ENCODE assay signal across 15 mouse cellular contexts in the genomic region with DNA sequence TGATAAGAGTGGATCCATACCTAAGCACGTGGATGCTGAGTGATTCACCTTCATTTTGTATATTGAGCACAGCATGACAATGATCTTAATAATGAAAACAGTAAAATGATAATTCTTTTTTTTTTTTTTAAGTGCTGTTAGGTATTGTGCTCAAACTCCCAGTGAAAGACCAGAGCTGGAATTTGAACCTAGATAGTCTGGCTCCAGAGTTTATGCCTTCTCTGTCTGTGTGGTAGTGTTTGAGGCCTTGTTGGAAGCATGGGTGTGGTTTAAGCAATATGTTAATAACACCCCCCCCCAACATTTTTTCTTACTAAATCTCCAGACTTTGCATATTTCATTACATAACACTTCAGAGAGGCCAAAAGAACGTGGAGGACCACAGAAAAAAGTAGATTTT.
"Had no signal": no experiment of that assay in that cellular context is flagged by ENCODE, and none has a peak within 500 bp of the region (broad histone marks: within the 10 kb centered on the region; RNA-seq: fewer than 3 reads in every experiment).

No protein-coding gene starts in this region.

- H3K4me2 ChIP-seq: neural tube, embryonic 13.5 days; neural tube, embryonic 15.5 days; stomach, embryonic 15.5 days had no signal

- H3K27me3 ChIP-seq: neural tube, embryonic 13.5 days; neural tube, embryonic 15.5 days; stomach, embryonic 15.5 days had no signal

- DNase-seq: retina, postnatal 1 day; right cerebral cortex, adult 18-20 months; right cerebral cortex, postnatal 25 days; right cerebral cortex, postnatal 4 days; spleen, adult 18-20 months; thymus, adult 18-20 months; thymus, adult 2 months; thymus, postnatal 14 days; thymus, postnatal 25 days; thymus, postnatal 36 days; thymus, postnatal 4 days had no signal

- H3K9ac ChIP-seq: neural tube, embryonic 13.5 days; neural tube, embryonic 15.5 days; stomach, embryonic 15.5 days had no signal

- H3K4me1 ChIP-seq: neural tube, embryonic 15.5 days; stomach, embryonic 15.5 days had no signal

- H3K27ac ChIP-seq: neural tube, embryonic 13.5 days; neural tube, embryonic 15.5 days; stomach, embryonic 15.5 days; stomach, postnatal 0 days had no signal

- H3K4me3 ChIP-seq: neural tube, embryonic 13.5 days; neural tube, embryonic 15.5 days; stomach, embryonic 15.5 days had no signal

- H3K36me3 ChIP-seq: neural tube, embryonic 13.5 days; neural tube, embryonic 15.5 days; stomach, embryonic 15.5 days had no signal

- H3K9me3 ChIP-seq: neural tube, embryonic 13.5 days; neural tube, embryonic 15.5 days; stomach, embryonic 15.5 days had no signal
